Mouse (Mus musculus) hindbrain, embryonic 14.5 days (tissue): Measurements from ENCODE around the gene Dcxr. TPM values are rescaled to one million over a fixed set of nuclear protein-coding genes. Genes with fewer than 3 reads are reported as not detected.

ENCODE experiments used
- ATAC-seq: fragments of 200-750 bp; cut with Nextera tagmentation; 2 replicates; pipeline ENCODE4 v1.8.0; 2017; ENCODE audit warnings: moderate number of reproducible peaks, mild to moderate bottlenecking, moderate TSS enrichment, moderate library complexity; ENCODE audit not compliant: low FRiP score
- DNase-seq: peaks from one replicate; pipeline ENCODE4 v3.0.0-alpha.2; 2015; ENCODE audit warnings: low spot score
- H3K27ac ChIP-seq: fragments of 300-500 bp; sonication (generic); 2 replicates; pipeline ENCODE4 v1.5.1; 2014; ENCODE audit warnings: mild to moderate bottlenecking, moderate library complexity
- H3K27me3 ChIP-seq: fragments of 300-500 bp; sonication (generic); 2 replicates; pipeline ENCODE4 v1.6.1; 2014; ENCODE audit warnings: mild to moderate bottlenecking, low read length, mixed read lengths; ENCODE audit not compliant: control insufficient read depth, insufficient read depth
- H3K36me3 ChIP-seq: fragments of 300-500 bp; sonication (generic); replicated peaks from 2 replicates; pipeline ENCODE4 v1.6.1; 2014; ENCODE audit not compliant: control insufficient read depth, insufficient read depth
- H3K4me1 ChIP-seq: fragments of 300-500 bp; sonication (generic); replicated peaks from 2 replicates; pipeline ENCODE4 v1.6.1; 2014; ENCODE audit warnings: antibody characterized with exemption, low read length, mixed read lengths; ENCODE audit not compliant: control insufficient read depth, insufficient read depth
- H3K4me2 ChIP-seq: fragments of 300-500 bp; sonication (generic); replicated peaks from 2 replicates; pipeline ENCODE4 v1.6.1; 2014; ENCODE audit warnings: mild to moderate bottlenecking, moderate library complexity
- H3K4me3 ChIP-seq: fragments of 300-500 bp; sonication (generic); replicated peaks from 2 replicates; pipeline ENCODE4 v1.5.1; 2014; ENCODE audit warnings: mild to moderate bottlenecking, low read length
- H3K9ac ChIP-seq: fragments of 300-500 bp; sonication (generic); 2 replicates; pipeline ENCODE4 v1.6.1; 2014
- H3K9me3 ChIP-seq: fragments of 300-500 bp; sonication (generic); 2 replicates; pipeline ENCODE4 v1.6.1; 2016; ENCODE audit warnings: low read length; ENCODE audit not compliant: control insufficient read depth
- WGBS: fragments of 180-500 bp; shearing (Covaris S2); extraction: QIAGEN DNeasy Blood & Tissue Kit; methylation state at CpG from one replicate; pipeline ENCODE4 v1.1.7; 2014; 5-methylcytosine and 5-hydroxymethylcytosine counted together
- polyA plus RNA-seq: library from polyadenylated mRNA; unstranded; fragments of >200 nt; fragmentation: Nextera tagmentation; extraction: Ambion mirVana; gene quantifications from 2 replicates; pipeline ENCODE4 v1.2.1, GENCODE M21; 2014

Dcxr gene
- polyA plus RNA-seq, 1 experiment from 2014 or later, result 13.7 TPM

DNA sequence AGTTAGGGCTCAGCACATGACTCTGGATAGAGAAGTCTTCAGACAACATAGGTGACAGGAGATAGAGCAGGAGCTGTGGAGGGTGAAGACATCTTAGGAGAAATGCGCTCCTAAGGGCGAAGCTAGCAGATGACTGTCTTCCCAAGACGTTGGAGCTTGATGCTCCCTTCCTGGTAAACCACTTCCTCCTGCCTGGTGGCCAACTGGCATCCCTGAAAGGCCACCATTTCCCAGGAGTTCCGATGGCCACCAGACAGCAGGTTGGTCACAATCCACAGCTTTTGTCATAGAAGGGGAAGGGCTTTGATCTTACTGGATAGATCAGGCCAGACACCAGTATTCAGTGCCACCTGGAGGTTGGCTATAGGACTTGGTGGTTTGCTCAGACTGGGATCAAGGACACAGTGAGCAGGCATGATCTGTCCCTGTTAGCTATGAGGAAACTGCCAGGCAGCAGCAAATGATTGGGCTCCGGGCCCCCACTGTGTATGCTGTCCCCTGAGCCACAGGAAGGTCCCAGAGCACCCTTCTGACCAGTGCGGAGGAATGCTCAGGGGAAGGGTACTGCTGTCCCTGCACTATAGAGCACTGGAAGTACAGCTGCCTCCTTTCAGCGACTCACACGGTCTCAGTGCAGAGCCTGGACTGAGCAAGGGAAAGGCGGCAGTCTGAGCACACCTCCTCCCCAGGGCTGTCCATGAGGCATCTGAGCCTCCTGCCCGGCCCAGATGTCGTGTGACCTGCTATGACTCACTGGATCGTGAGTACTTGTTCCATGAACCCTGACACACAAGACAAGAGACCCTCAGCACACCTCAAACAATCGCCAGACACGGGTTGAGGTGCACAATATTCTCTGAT, 35.0 kb upstream of the Dcxr start:
- Histone ChIP-seq H3K4me1 (no peaks in the 10 kb centered on the region), H3K36me3 (no peaks in the 10 kb centered on the region), H3K9me3 (0 out of 2 replicates have a peak, but pooled peaks cover 7% of the 10 kb centered on the region), H3K4me2 (no peak overlapping the region), H3K27ac (no peak overlapping the region), H3K27me3 (no peaks in the 10 kb centered on the region), H3K4me3 (no peak overlapping the region), H3K9ac (no peak overlapping the region)
- DNase-seq, result no peak
- ATAC-seq, result no peak
- 71% methylated on average over 14 of the region's 14 CpGs for WGBS

DNA sequence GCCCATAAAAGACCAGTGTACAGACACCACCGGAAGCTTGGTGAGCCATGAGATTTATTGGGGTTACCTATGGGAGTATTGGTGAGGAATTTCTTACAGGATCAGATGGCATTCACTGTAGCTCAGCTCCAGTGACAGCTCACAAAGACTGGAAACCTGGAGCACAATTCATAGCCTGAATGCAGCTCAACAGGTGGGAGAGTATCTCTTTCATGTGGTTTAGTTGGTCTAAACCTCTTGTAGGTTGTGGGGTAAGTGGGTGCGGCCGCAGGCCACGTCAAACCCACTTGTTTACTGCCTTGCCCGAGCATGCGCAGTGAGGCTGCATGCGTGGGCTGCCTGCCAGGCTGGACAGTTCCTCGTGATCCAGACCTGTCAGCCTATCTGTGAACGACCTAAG, 33.2 kb upstream of the Dcxr start:
- no peaks in the 10 kb centered on the region for H3K27me3 ChIP-seq
- 90% methylated on average over 9 of the region's 9 CpGs for WGBS
- no peak overlapping the region for H3K4me2 ChIP-seq
- H3K27ac ChIP-seq, result no peak overlapping the region
- 0 out of 2 replicates have a peak, but pooled peaks cover 7% of the 10 kb centered on the region for H3K9me3 ChIP-seq
- H3K4me1 ChIP-seq, result no peaks in the 10 kb centered on the region
- no peak overlapping the region for H3K4me3 ChIP-seq
- no peaks in the 10 kb centered on the region for H3K36me3 ChIP-seq
- no peak overlapping the region for H3K9ac ChIP-seq
- no peak for ATAC-seq
- no peak for DNase-seq

DNA sequence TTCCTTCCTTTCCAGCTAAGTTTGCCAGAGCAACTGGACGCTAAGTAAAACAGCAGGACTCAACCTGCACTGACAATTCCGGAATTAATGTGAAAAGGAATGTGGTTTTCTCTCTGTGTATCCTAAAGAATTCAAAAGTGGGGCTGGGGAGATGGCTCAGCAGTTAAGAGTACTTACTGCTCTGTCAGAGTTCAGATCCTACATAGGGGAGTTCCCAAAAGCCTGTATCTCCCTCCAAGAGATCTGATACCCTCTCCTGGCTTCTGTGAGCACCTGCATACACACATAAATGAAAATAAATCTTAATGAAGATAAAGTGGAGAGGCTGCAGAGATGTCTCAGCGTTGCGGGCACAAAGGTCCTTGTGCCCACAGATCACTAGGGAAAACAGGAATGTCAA, 24.5 kb upstream of the Dcxr start:
- Histone ChIP-seq H3K4me1 (no peaks in the 10 kb centered on the region), H3K4me3 (no peak overlapping the region), H3K9me3 (no peaks in the 10 kb centered on the region), H3K4me2 (no peak overlapping the region), H3K9ac (no peak overlapping the region), H3K27me3 (no peaks in the 10 kb centered on the region), H3K36me3 (no peaks in the 10 kb centered on the region), H3K27ac (no peak overlapping the region)
- 79% methylated on average over 4 of the region's 4 CpGs for WGBS
- ATAC-seq (no peak), DNase-seq (no peak)

DNA sequence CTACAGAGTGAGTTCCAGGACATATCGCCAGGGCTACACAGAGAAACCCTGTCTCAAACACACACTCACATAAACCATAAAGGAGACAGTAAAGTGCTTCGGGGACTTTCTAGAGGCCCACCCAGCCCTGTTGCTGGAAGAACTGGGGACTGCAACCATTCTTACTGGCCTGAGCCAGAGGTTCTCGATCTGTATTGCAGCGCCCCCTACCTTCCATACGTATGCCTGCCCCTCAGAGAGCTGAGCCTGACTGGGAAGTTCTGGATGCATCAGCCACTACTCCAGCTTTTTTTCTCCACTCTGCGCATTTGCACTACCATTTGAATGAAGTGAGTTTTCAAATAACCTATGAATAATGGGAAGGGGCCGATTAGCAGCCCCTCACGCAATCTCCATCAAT, 22.3 kb upstream of the Dcxr start:
- WGBS, result 62% methylated on average over 8 of the region's 8 CpGs
- no peak for DNase-seq
- ATAC-seq, result no peak
- Histone ChIP-seq H3K4me1 (no peaks in the 10 kb centered on the region), H3K9me3 (no peaks in the 10 kb centered on the region), H3K9ac (no peak overlapping the region), H3K4me2 (no peak overlapping the region), H3K27me3 (no peaks in the 10 kb centered on the region), H3K27ac (no peak overlapping the region), H3K4me3 (no peak overlapping the region), H3K36me3 (no peaks in the 10 kb centered on the region)

DNA sequence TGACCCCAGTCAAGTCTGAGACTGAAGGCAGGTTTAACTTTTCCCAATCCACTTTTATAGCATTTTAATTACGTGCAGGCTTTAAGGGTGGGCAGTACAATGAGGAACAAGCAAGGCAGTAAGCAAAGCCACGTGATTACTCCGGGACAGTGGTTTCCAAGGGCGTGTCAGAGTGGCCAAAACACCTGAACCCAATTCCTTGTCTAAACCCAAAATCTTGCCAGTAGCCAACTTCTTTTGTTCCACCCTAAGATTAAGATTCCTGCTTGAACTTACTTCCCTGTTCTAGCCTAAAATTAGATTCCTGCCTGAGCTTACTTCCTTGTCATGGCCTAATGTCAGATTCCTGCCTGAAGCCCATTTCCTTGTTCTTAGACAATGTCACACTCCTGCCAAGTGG, 20.9 kb upstream of the Dcxr start:
- 87% methylated on average over 4 of the region's 4 CpGs for WGBS
- Histone ChIP-seq H3K27me3 (no peaks in the 10 kb centered on the region), H3K4me2 (no peak overlapping the region), H3K4me3 (no peak overlapping the region), H3K9me3 (no peaks in the 10 kb centered on the region), H3K27ac (no peak overlapping the region), H3K36me3 (no peaks in the 10 kb centered on the region), H3K9ac (no peak overlapping the region), H3K4me1 (no peaks in the 10 kb centered on the region)
- no peak for ATAC-seq
- DNase-seq, result no peak

DNA sequence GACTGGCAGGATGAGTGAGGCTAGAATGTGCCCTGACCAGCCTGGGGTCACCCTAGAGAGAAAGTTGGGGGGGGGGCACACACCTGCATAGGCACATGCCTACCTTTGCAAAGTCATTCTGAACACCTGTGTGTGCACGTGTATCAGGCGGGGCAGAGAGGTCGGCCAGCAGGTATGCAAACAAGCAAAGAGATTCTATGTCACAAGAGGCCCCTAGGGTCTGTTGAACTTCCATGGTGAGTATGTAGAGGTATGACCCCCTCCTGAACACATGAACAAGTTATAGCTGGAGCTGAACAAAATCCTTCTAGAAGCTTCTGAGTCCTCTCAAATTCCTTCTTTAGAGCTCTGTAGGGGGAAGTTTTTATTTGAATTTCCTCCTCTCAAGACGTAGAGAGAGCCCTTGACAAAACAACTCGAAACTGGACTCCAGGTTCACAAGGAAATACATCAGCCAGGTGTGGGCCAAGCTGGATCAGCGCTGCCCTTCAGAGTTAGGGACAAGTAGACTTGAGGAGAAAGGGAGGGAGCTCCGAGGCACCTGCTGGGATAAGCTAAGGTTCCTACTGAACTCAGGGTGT, 17.1 kb upstream of the Dcxr start:
- H3K27ac ChIP-seq, result no peak overlapping the region
- H3K4me2 ChIP-seq, result no peak overlapping the region
- ATAC-seq (no peak), DNase-seq (no peak)
- no peaks in the 10 kb centered on the region for H3K4me1 ChIP-seq
- no peaks in the 10 kb centered on the region for H3K9me3 ChIP-seq
- no peak overlapping the region for H3K4me3 ChIP-seq
- H3K27me3 ChIP-seq, result no peaks in the 10 kb centered on the region
- H3K36me3 ChIP-seq, result no peaks in the 10 kb centered on the region
- no peak overlapping the region for H3K9ac ChIP-seq
- 83% methylated on average over 7 of the region's 7 CpGs for WGBS

DNA sequence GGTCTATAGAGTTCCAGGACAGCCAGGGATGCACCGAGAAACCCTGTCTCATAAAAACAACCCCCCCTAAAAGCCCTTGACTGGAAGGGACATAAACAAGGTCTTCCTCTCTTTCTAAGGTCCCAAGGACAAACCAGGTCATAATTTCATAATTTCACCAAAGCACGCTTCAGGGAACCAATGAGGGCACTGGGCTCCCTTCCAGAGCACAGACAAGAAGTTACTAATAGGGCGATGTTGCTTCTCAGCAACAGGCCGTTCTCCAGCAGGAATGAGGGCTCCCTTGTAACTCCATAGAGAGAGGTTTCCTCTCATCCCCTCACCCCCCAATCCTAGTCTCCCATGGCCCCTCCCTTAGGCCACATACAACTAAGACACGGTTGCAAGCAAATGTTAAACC, 13.9 kb upstream of the Dcxr start:
- Histone ChIP-seq H3K4me2 (no peak overlapping the region), H3K4me1 (no peaks in the 10 kb centered on the region), H3K27me3 (no peaks in the 10 kb centered on the region), H3K27ac (no peak overlapping the region), H3K9me3 (no peaks in the 10 kb centered on the region), H3K4me3 (no peak overlapping the region), H3K9ac (no peak overlapping the region), H3K36me3 (no peaks in the 10 kb centered on the region)
- WGBS, result 91% methylated on average over 5 of the region's 5 CpGs
- no peak for ATAC-seq
- DNase-seq, result no peak

DNA sequence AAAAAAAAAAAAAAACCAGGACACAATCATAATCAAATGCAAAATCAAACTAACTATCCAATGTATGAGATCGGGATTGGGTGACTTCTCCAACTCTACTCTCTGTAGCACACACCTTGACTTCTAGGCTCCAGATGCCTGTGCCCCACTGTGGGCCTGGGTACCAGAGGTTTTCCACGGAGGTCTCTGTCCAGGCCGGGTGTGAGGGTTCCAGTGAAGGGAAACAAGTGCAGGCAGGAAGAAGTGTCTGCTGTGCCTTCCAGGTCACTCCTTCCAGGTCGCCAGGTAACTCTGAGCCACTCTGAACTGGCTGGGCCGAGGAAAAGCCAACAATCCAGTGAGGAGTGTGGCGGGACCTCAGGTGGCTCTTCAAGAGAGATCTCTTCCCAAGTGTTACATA, 9.3 kb upstream of the Dcxr start:
- WGBS, result 79% methylated on average over 6 of the region's 6 CpGs
- ATAC-seq, result no peak

DNA sequence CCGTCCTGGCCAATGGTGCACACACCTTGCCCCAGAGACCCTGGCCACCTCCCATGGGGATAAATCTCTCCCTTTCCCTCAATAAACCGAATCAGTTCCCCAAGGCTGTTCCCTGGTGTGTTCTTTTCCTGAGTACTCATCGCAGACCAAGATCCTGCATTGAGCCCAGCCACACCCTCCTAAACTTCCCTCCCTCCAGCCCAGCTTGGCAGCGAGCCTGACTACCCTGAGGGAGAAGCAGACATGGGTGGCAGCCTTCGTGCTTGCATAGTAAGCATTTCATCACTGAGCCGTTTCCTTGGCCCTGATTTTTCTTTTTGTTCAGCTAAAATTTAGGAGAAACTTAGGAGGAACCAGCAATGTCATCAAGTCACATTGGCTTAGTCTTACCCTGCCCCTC, 6.4 kb upstream of the Dcxr start:
- Histone ChIP-seq H3K27ac (no peak overlapping the region), H3K4me1 (no peaks in the 10 kb centered on the region), H3K4me2 (no peak overlapping the region), H3K27me3 (no peaks in the 10 kb centered on the region), H3K4me3 (no peak overlapping the region), H3K9ac (no peak overlapping the region), H3K9me3 (no peaks in the 10 kb centered on the region), H3K36me3 (no peaks in the 10 kb centered on the region)
- no peak for DNase-seq
- 55% methylated on average over 6 of the region's 6 CpGs for WGBS
- no peak for ATAC-seq

More for the DNA sequence above, 9.3 kb upstream of the Dcxr start:
- no peak overlapping the region for H3K9ac ChIP-seq
- H3K4me1 ChIP-seq, result no peaks in the 10 kb centered on the region
- H3K36me3 ChIP-seq, result no peaks in the 10 kb centered on the region
- H3K4me2 ChIP-seq, result no peak overlapping the region
- H3K4me3 ChIP-seq, result no peak overlapping the region
- no peak overlapping the region for H3K27ac ChIP-seq
- DNase-seq, result no peak
- H3K27me3 ChIP-seq, result no peaks in the 10 kb centered on the region
- no peaks in the 10 kb centered on the region for H3K9me3 ChIP-seq
